Mouse (Mus musculus) cerebellum, adult 2 months (tissue): ENCODE data around the gene Dpm3.

Experiments
- CTCF ChIP-seq: fragments of 200-500 bp; IDR thresholded peaks from 2 replicates; pipeline ENCODE4 v1.5.1; 2011; ENCODE audit warnings: low read depth, mild to moderate bottlenecking, control low read depth, low read length, moderate library complexity, borderline replicate concordance; ENCODE audit not compliant: insufficient read depth
- POLR2A ChIP-seq: fragments of 200-500 bp; IDR thresholded peaks from 2 replicates; pipeline ENCODE4 v1.6.1; 2011; ENCODE audit warnings: low read length, control low read depth, borderline replicate concordance; ENCODE audit not compliant: insufficient read depth

- no peak for TF ChIP-seq CTCF
- TF ChIP-seq POLR2A, result no peak
Observed at GRCm38 (mm10) chr3:89243609-89244008, 15.5 kb upstream of the Dpm3 start.
